Mouse (Mus musculus) layer of hippocampus, adult 9-10 months (tissue): ENCODE measurements around the gene Synpo2.

Experiments
- DNase-seq: peaks from one replicate; pipeline ENCODE4 v3.0.0; 2022; ENCODE audit warnings: low spot score

Synpo2 gene

GRCm38 (mm10) chr3:123204658-123205057, 31.3 kb downstream of the Synpo2 start:
- DNase-seq: no peak

- no peak for DNase-seq
These were observed 34.2 kb downstream of the Synpo2 start for GRCm38 (mm10) chr3:123201798-123202197.

GRCm38 (mm10) chr3:123193740-123194139, 42.2 kb downstream of the Synpo2 start:
- DNase-seq: no peak

- no peak for DNase-seq
These were observed 44.3 kb downstream of the Synpo2 start for GRCm38 (mm10) chr3:123191602-123192001.

- DNase-seq: no peak
These were observed 45.6 kb downstream of the Synpo2 start for GRCm38 (mm10) chr3:123190329-123190728.

- DNase-seq: no peak
These were observed 46.1 kb downstream of the Synpo2 start for GRCm38 (mm10) chr3:123189826-123190225.

GRCm38 (mm10) chr3:123188616-123189230, 47.2 kb downstream of the Synpo2 start:
- no peak for DNase-seq

- no peak for DNase-seq
These were observed 48.4 kb downstream of the Synpo2 start for GRCm38 (mm10) chr3:123187370-123188124.

- no peak for DNase-seq
These were observed 50.6 kb downstream of the Synpo2 start for GRCm38 (mm10) chr3:123185238-123185925.

- no peak for DNase-seq
These were observed 51.7 kb downstream of the Synpo2 start for GRCm38 (mm10) chr3:123184281-123184680.

GRCm38 (mm10) chr3:123179508-123179907, 56.4 kb downstream of the Synpo2 start:
- no peak for DNase-seq

- no peak for DNase-seq
These were observed 56.9 kb downstream of the Synpo2 start for GRCm38 (mm10) chr3:123179041-123179440.

GRCm38 (mm10) chr3:123178420-123178819, 57.5 kb downstream of the Synpo2 start:
- no peak for DNase-seq

GRCm38 (mm10) chr3:123176366-123177334, 59.3 kb downstream of the Synpo2 start:
- no peak for DNase-seq

- no peak for DNase-seq
These were observed 60.8 kb downstream of the Synpo2 start for GRCm38 (mm10) chr3:123175142-123175541.

- no peak for DNase-seq
These were observed 61.6 kb downstream of the Synpo2 start for GRCm38 (mm10) chr3:123174379-123174697.

- DNase-seq: no peak
These were observed 62.2 kb downstream of the Synpo2 start for GRCm38 (mm10) chr3:123173553-123174378.

- no peak for DNase-seq
These were observed 63.8 kb downstream of the Synpo2 start for GRCm38 (mm10) chr3:123172151-123172550.

- no peak for DNase-seq
These were observed 66.6 kb downstream of the Synpo2 start for GRCm38 (mm10) chr3:123169398-123169797.

- DNase-seq: peak; percentile 49
These were observed 67.1 kb downstream of the Synpo2 start for GRCm38 (mm10) chr3:123168815-123169214.

- no peak for DNase-seq
These were observed 69.5 kb downstream of the Synpo2 start for GRCm38 (mm10) chr3:123166450-123166849.
